Mouse (Mus musculus) liver, adult 2 months (tissue): Measurements from ENCODE around the gene Thyn1.

Experiments
- CTCF ChIP-seq: fragments of 200-500 bp; IDR thresholded peaks from 2 replicates; pipeline ENCODE4 v1.5.1; 2011; ENCODE audit warnings: low read depth, low read length, control low read depth
- POLR2A ChIP-seq: fragments of 200-500 bp; IDR thresholded peaks from 2 replicates; pipeline ENCODE4 v1.6.1; 2011; ENCODE audit warnings: low read length, control low read depth; ENCODE audit not compliant: insufficient read depth; ENCODE audit errors: extremely low read depth

DNA sequence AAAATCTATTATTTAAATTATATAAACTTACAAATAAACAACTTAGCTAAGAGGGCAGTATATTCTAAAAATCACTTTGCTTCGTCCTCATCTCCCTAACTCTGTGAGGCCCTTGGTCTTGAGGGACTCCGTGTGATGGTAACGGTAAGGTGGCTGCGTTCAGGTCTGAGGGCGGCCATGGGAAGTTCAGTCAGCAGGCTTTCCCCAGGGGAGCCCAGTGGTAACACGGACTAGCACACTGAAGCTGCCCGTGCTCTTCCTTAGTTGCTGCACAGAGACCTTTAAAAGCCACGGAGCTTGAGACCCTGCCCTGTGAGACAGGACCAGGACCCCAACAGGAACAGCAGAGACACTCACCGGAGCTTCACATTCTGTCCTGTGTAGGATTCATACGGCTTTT is 19.5 kb downstream of the Thyn1 start:
- TF ChIP-seq CTCF = no peak
- no peak for TF ChIP-seq POLR2A
